ENCODE assay signal across 8 mouse cellular contexts in genomic region chr14:73143710-73144420, GRCm38 (mm10). TPM values are rescaled to one million over a fixed set of nuclear protein-coding genes. Genes with fewer than 3 reads are reported as not detected.
DNase-seq lines count a peak whose midpoint lies in the region; ATAC-seq and TF ChIP-seq lines count a peak whose summit lies in the region.

No protein-coding gene starts in this region.

- no peaks in the 10 kb centered on the region for H3K36me3 ChIP-seq in C2C12 (ENCODE audit: control insufficient read depth, insufficient read depth)
- no peaks in the 10 kb centered on the region; the same call in 1 of the 2 replicates for H3K36me3 ChIP-seq in forebrain, embryonic 14.5 days (ENCODE audit: control insufficient read depth, insufficient read depth, low read length)
- peaks cover 6% of the 10 kb centered on the region; the same call in 1 of the 2 replicates for H3K36me3 ChIP-seq in liver, embryonic 12.5 days

- H3K4me1 ChIP-seq in forebrain, embryonic 14.5 days (ENCODE audit: control insufficient read depth, insufficient read depth, low read length): peaks cover 12% of the 10 kb centered on the region
- peaks cover 29% of the 10 kb centered on the region for H3K4me1 ChIP-seq in liver, embryonic 12.5 days

- H3K27me3 ChIP-seq in C2C12 (ENCODE audit: control insufficient read depth, insufficient read depth, insufficient read length): no peaks in the 10 kb centered on the region
- no peaks in the 10 kb centered on the region for H3K27me3 ChIP-seq in forebrain, embryonic 14.5 days (replicated peaks; ENCODE audit: control insufficient read depth, insufficient read depth, low read length)
- H3K27me3 ChIP-seq in liver, embryonic 12.5 days (replicated peaks): no peaks in the 10 kb centered on the region

- WGBS in forebrain, embryonic 14.5 days: 33% methylated on average over 25 of the region's 25 CpGs
- 38% methylated on average over 25 of the region's 25 CpGs for WGBS in liver, embryonic 12.5 days (ENCODE audit: insufficient replicate concordance)

- intact Hi-C loops in left cerebral cortex, postnatal 25 days (cut with DNase I): no loop called here

- peak overlapping the region; percentile 58 for H3K4me3 ChIP-seq in C2C12 (ENCODE audit: insufficient read depth, poor library complexity, severe bottlenecking)
- peak overlapping the region; percentile 71 for H3K4me3 ChIP-seq in forebrain, embryonic 14.5 days (ENCODE audit: low read depth, low read length)
- peak overlapping the region; percentile 78 for H3K4me3 ChIP-seq in liver, embryonic 12.5 days

- H3K9ac ChIP-seq in forebrain, embryonic 14.5 days (ENCODE audit: low read length): peak overlapping the region; percentile 93
- peak overlapping the region; percentile 89 for H3K9ac ChIP-seq in liver, embryonic 12.5 days

- peak overlapping the region; percentile 92 for H3ac ChIP-seq in C2C12 (ENCODE audit: control insufficient read depth, insufficient read length, low read depth)

- peak overlapping the region; percentile 98 for H3K27ac ChIP-seq in forebrain, embryonic 14.5 days (ENCODE audit: low read depth, low read length)
- H3K27ac ChIP-seq in liver, embryonic 12.5 days: peak overlapping the region; percentile 89

- peak overlapping the region; percentile 79 for H3K4me2 ChIP-seq in forebrain, embryonic 14.5 days (ENCODE audit: low read length)
- peak overlapping the region; percentile 92 for H3K4me2 ChIP-seq in liver, embryonic 12.5 days

- H3K79me3 ChIP-seq in C2C12 (ENCODE audit: low read depth): peaks cover 6% of the 10 kb centered on the region

- H3K79me2 ChIP-seq in C2C12 (ENCODE audit: control insufficient read depth, insufficient read depth): peaks cover 29% of the 10 kb centered on the region

- ATAC-seq in forebrain, embryonic 14.5 days: peak; percentile 13
- ATAC-seq in liver, embryonic 12.5 days: 0 out of 2 replicates have a peak, but pooled peaks have one; percentile 13

- H3K9me3 ChIP-seq in forebrain, embryonic 14.5 days (replicated peaks; ENCODE audit: control insufficient read depth, low read length): 0 out of 2 replicates have a peak, but pooled peaks cover 3% of the 10 kb centered on the region
- H3K9me3 ChIP-seq in liver, embryonic 12.5 days (replicated peaks): no peaks in the 10 kb centered on the region

- no peak for TF ChIP-seq CTCF in C2C12 (IDR thresholded peaks at IDR 0.05; ENCODE audit: control insufficient read depth, insufficient read depth, insufficient read length)

- DNase-seq in embryo, embryonic 9.5 days (ENCODE audit: extremely low spot score): peak; percentile 14
- no peak for DNase-seq in embryo, embryonic 10.5 days (ENCODE audit: low spot score)
- no peak for DNase-seq in forebrain, embryonic 14.5 days (ENCODE audit: low spot score)
- DNase-seq in right cerebral cortex, postnatal 25 days: no peak
- no peak for DNase-seq in left cerebral cortex, postnatal 25 days (ENCODE audit: low spot score in 2 of 2)
- DNase-seq in frontal cortex, adult 2 months (ENCODE audit: extremely low spot score in 1 of 2, low spot score in 1 of 2): no peak

TF ChIP-seq in C2C12, 6 proteins besides CTCF, POLR2A, EP300 and RAD21:
- TF ChIP-seq FOSL1 (IDR thresholded peaks at IDR 0.05; ENCODE audit: insufficient read depth, low read length, poor library complexity, severe bottlenecking): no peak
- TF ChIP-seq MYOD1 (IDR thresholded peaks at IDR 0.05; ENCODE audit: control insufficient read depth, insufficient read length, low read depth): no peak
- TF ChIP-seq CEBPB (IDR thresholded peaks at IDR 0.05; ENCODE audit: low read depth): no peak
- TF ChIP-seq USF1 (IDR thresholded peaks at IDR 0.05; ENCODE audit: low read depth): no peak
- TF ChIP-seq MAX (IDR thresholded peaks at IDR 0.05): no peak
- no peak for TF ChIP-seq MYOG (IDR thresholded peaks at IDR 0.05; ENCODE audit: control insufficient read depth, extremely low read depth, insufficient read length)

RNA-seq across cellular contexts. Expression of gene Rcbtb2, which starts 21.0 kb away (rescaled TPM):
- 16.1 TPM for polyA plus RNA-seq in C2C12 (2012; fragmentation: generic; extraction: Trizol)
- 83.1 and 91.8 TPM in 2 replicates for polyA plus RNA-seq in forebrain, embryonic 14.5 days (2014; fragmentation: Nextera tagmentation; extraction: Ambion mirVana)
- 27.9 and 28.9 TPM in 2 replicates for polyA plus RNA-seq in liver, embryonic 12.5 days (2016; fragmentation: Nextera tagmentation; extraction: Ambion mirVana)
- 10 to 100 TPM; 17.3 TPM for total RNA-seq in left cerebral cortex, postnatal 25 days (2021)
- 26.6 and 28.1 TPM in 2 replicates for polyA plus RNA-seq in frontal cortex, adult 2 months (2012; rRNA removed)
